Mouse (Mus musculus): Measurements from ENCODE around the gene Hist2h3c1.
"Not testable (repeated sequence)": the region's sequence is repeated elsewhere in the genome, so short reads cannot be mapped to it uniquely, and the experiment has no call there.

The Hist2h3c1 gene

GRCm38 (mm10) chr3:96246427-96246856, at the start of gene Hist2h3c1:
Gene Hist2h3c1 (plus strand): TSS chr3:96246685.
- DNase-seq (ENCODE audit: low spot score in 2 of 2) = not testable (repeated sequence)

GRCm38 (mm10) chr3:96197129-96197749, 49.2 kb upstream of the Hist2h3c1 start:
- DNase-seq (ENCODE audit: low spot score in 2 of 2) = peak; percentile 95

GRCm38 (mm10) chr3:96198181-96198580, 48.3 kb upstream of the Hist2h3c1 start:
- no peak for DNase-seq (ENCODE audit: low spot score in 2 of 2)

- DNase-seq (ENCODE audit: low spot score in 2 of 2) = not testable (repeated sequence)
Measured at GRCm38 (mm10) chr3:96198601-96199251, 47.8 kb upstream of the Hist2h3c1 start.

GRCm38 (mm10) chr3:96199731-96200130, 46.8 kb upstream of the Hist2h3c1 start:
- DNase-seq (ENCODE audit: low spot score in 2 of 2) = no peak

- no peak for DNase-seq (ENCODE audit: low spot score in 2 of 2)
Measured at GRCm38 (mm10) chr3:96207819-96208218, 38.7 kb upstream of the Hist2h3c1 start.

- no peak for DNase-seq (ENCODE audit: low spot score in 2 of 2)
Measured at GRCm38 (mm10) chr3:96209242-96209641, 37.2 kb upstream of the Hist2h3c1 start.

GRCm38 (mm10) chr3:96219191-96219641, 27.3 kb upstream of the Hist2h3c1 start:
- peak in 1 of 2 experiments; percentile 46 for DNase-seq (ENCODE audit: low spot score in 2 of 2)

- peak; percentile 74 to 84 for DNase-seq (ENCODE audit: low spot score in 2 of 2)
Measured at GRCm38 (mm10) chr3:96219661-96220130, 26.8 kb upstream of the Hist2h3c1 start, which contains the start of the genes Bola1 and Hist2h2ab. Gene Bola1 (minus strand): TSS chr3:96219709. Gene Hist2h2ab (plus strand): TSS chr3:96219865.

GRCm38 (mm10) chr3:96220131-96220764, 26.2 kb upstream of the Hist2h3c1 start:
- DNase-seq (ENCODE audit: low spot score in 2 of 2) = not testable (repeated sequence)

GRCm38 (mm10) chr3:96220765-96221639, 25.5 kb upstream of the Hist2h3c1 start, which contains the start of the genes Hist2h2ac and Hist2h2be:
Gene Hist2h2ac (minus strand): TSS chr3:96220880.
Gene Hist2h2be (plus strand): TSS chr3:96221119.
- DNase-seq (ENCODE audit: low spot score in 2 of 2) = peak; percentile 85 to 90

GRCm38 (mm10) chr3:96221640-96222038, 24.8 kb upstream of the Hist2h3c1 start:
- peak; percentile 8 to 23 for DNase-seq (ENCODE audit: low spot score in 2 of 2)

- DNase-seq (ENCODE audit: low spot score in 2 of 2) = no peak
Measured at GRCm38 (mm10) chr3:96222774-96223173, 23.7 kb upstream of the Hist2h3c1 start.

GRCm38 (mm10) chr3:96225421-96225820, 21.1 kb upstream of the Hist2h3c1 start:
- DNase-seq (ENCODE audit: low spot score in 2 of 2) = no peak

GRCm38 (mm10) chr3:96226695-96227648, 19.5 kb upstream of the Hist2h3c1 start:
- no peak for DNase-seq (ENCODE audit: low spot score in 2 of 2)

- no peak for DNase-seq (ENCODE audit: low spot score in 2 of 2)
Measured at GRCm38 (mm10) chr3:96228828-96229227, 17.7 kb upstream of the Hist2h3c1 start.

GRCm38 (mm10) chr3:96230404-96230803, 16.1 kb upstream of the Hist2h3c1 start:
- DNase-seq (ENCODE audit: low spot score in 2 of 2) = no peak

- no peak for DNase-seq (ENCODE audit: low spot score in 2 of 2)
Measured at GRCm38 (mm10) chr3:96230910-96231757, 15.4 kb upstream of the Hist2h3c1 start.

- no peak for DNase-seq (ENCODE audit: low spot score in 2 of 2)
Measured at GRCm38 (mm10) chr3:96231758-96232120, 14.7 kb upstream of the Hist2h3c1 start.
